Mouse (Mus musculus) right cerebral cortex, postnatal 14 days (tissue): ENCODE data around the gene Olfr110.
"Not testable (repeated sequence)": the region's sequence is repeated elsewhere in the genome, so short reads cannot be mapped to it uniquely, and the experiment has no call there.

ENCODE experiments used
- DNase-seq: peaks from one replicate; pipeline ENCODE4 v3.0.0; 2022

Gene Olfr110

DNA sequence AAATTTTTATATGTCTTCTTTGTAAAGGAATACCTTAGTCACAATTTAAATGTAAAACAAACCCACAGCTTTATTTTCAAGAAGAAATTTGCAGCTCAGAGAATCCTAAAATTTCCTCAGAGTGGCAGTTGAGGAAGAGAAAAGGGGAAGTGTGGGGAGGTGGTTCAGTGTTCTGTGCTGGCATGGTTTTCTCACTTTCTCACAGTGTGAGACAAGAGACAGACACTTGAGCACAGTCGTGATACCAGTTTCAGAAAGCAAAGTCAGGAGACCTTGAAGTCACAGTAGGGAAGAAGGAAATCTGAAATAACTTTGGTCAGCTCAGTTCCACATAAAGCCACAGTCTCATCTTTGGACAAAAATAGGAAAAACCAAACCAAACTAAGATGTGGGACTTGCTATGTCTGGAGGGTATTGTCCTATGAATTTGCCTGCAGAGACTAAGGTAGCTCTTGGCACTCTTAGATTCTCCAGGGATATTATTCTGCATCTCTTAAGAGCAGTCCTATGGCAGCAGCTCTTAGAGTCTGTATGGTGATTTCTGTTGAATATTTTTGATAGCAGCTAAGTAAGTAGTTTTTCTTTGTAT is at the start of gene Olfr110:
Olfr110 (plus strand) TSS at position 539 of the 589 bp plus-strand sequence.
- DNase-seq = no peak

DNA sequence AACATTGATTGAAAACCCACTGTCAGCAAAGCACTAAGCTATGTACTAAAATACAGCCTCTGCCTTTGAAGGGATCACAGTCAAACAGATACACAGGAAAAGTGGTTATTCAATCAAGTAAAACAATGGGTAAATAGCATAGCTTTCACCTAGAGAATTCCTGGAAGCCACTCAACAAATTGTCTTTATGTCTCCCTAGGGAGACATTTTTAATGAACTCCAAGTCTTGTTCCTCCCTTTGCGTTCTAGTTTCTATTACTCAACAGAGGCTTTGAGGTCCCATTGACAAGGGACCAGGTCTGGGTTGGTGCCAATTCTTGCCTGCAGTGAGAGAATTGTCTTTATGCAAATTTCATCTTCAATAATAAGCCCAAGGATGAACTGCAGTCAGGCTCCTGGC is 47.1 kb upstream of the Olfr110 start, which contains the start of gene Olfr108:
Olfr108 (plus strand) TSS at position 301 of the 400 bp plus-strand sequence.
- no peak for DNase-seq

DNA sequence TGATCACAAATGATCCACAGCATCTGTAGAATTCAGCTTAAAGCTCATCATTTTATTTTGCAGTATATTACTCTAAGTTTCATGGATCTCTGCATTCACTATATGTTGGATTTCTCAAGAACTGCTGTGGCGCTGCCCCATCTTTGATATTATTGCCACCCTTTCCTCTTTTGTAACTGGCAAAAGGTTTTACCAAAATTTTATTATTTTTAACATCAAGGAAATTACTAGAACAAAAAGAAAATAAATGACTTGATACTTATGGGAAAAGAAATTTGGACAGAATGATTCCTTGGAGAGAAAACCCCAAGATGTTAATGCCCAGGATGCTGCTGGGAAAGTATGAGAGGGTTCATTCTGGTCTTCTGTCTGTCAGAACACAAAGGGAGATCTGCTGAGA is 33.7 kb upstream of the Olfr110 start, which contains the start of gene Olfr109:
Olfr109 (plus strand) TSS at position 301 of the 400 bp plus-strand sequence.
- DNase-seq = no peak

DNA sequence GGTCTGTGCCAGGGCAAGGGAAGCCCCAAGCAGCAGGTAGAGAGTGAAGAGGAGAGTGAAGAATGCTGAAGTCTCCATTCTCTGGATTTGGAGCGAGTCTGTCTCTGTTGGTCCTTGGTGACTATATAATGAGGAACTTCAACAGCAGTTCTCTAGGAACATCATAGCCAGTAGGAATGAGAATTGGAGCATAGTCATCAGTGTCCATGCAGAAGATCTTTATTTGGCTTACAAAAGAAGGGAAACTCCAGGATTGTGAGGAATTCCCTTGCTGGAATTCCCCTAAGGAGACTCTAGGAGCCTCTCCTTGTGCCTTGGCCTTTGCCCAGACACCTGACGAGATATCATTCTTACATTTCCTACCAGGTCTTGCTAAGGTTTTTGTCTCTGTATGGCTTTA is 8.8 kb upstream of the Olfr110 start, which contains the start of gene H2-M2:
H2-M2 (minus strand) TSS at position 101 of the 400 bp plus-strand sequence.
- DNase-seq = no peak

DNA sequence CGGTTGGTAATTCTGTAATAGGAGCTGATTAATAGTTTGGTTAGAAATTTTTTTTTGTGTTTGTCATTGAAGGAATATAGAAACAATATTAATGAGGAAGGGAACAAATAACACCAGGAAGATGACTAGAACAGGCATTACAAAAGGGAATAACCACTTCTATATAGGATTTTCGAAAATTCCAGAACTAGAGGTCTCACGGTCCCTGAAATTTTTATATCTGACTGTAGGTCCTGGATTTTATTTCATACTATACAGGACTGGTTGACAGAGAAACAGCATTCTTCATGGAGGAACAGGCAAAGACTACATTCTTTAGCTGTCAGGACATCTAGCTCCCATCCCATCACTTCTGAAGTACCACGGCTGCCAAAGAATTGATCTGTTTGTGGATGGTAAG is 15.5 kb downstream of the Olfr110 start, which contains the start of gene Olfr111:
Olfr111 (plus strand) TSS at position 301 of the 400 bp plus-strand sequence.
- no peak for DNase-seq

DNA sequence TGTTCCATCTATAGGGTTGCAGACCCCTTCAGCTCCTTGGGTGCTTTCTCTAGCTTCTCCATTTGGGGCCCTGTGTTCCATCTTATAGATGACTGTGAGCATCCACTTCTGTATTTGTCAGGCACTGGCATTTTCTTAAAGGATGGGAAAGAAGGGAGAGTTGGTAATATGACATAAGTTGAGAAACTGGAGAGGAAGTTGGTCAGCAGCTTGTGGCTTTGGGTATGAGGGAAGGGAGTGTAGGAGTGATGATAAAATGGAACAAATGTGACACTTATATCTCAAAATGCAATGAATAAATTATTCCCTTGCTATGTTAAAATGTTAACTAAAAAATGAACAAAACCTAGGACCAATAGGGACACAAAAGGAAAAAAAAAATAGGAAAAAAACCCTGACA is 32.3 kb downstream of the Olfr110 start:
- not testable (repeated sequence) for DNase-seq

DNA sequence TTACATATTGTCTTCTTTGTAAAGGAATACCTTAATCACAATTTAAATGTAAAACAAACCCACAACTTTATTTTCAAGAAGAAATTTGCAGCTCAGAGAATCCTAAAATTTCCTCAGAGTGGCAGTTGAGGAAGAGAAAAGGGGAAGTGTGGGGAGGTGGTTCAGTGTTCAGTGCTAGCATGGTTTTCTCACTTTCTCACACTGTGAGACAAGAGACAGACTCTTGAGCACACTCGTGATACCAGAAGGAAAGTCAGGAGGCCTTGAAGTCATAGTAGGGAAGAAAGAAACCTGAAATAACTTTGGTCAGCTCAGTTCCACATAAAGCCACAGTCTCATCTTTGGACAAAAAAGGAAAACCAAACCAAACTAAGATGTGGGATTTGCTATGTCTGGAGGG is 33.2 kb downstream of the Olfr110 start:
- not testable (repeated sequence) for DNase-seq

DNA sequence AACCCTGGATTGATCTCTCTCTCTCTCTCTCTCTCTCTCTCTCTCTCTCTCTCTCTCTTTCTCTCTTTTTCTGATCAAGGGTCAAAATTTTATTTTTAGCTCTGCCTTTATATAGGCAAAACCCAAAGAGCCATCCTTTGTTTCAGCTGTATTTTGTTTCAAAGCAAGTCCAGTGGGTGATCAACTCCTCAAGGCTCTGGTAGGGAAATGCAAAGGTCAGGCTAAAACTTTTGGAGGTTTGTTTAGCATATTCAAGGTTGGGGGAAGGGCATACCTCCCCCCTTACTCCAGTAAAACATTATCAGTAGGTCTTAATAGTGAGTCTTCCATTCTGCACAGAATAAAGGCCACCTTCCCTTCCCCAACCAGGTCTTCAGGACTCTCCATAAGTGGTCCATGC is 42.9 kb downstream of the Olfr110 start:
- DNase-seq = no peak

DNA sequence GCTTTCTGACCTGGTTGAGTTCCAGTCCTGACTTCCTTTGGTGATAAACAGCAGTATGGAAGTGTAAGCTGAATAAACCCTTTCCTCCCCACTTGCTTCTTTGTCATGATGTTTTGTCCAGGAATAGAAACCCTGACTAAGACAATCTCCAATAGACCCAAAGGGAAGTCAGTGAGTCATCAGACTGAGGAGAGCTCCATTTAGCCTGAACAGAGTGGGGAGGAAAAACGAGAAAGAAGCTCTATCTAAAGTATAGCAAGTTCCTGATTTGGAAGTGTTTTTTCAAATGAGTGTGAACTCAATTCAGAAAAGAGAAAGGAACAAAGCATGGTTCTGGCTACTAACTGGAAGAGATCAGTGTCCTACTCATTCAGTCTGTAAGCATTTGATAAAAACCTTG is 46.1 kb downstream of the Olfr110 start:
- DNase-seq = not testable (repeated sequence)

DNA sequence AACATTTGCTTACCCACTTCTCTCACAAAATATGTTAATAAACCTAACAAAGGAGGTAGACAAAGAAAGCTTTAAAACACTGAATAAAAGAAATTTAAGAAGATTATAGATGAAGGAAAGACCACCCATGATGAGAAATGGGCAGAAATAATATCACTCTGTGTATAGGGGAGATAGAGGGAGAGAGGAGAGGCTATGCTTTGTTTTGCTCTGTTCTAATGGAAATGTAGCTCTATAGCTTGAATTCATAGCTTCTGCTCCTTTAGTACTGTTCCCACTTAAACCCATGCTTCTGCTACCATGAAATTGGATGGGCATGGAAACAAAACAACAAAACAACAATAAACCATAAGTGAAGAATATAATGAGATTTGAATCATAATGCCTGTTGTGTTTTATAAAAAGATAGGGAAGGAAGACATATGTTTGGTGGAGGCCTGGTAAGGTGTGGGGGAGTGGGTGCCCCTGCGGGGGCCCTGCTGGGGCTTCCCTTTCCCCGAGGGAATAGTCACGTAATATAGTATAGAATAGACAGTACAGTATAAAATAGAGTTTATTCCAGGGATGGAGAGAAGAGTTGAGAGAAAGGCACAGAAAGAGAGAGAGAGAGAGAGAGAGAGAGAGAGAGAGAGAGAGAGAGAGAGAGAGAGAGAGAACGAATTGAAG is 49.3 kb downstream of the Olfr110 start:
- DNase-seq = no peak

DNA sequence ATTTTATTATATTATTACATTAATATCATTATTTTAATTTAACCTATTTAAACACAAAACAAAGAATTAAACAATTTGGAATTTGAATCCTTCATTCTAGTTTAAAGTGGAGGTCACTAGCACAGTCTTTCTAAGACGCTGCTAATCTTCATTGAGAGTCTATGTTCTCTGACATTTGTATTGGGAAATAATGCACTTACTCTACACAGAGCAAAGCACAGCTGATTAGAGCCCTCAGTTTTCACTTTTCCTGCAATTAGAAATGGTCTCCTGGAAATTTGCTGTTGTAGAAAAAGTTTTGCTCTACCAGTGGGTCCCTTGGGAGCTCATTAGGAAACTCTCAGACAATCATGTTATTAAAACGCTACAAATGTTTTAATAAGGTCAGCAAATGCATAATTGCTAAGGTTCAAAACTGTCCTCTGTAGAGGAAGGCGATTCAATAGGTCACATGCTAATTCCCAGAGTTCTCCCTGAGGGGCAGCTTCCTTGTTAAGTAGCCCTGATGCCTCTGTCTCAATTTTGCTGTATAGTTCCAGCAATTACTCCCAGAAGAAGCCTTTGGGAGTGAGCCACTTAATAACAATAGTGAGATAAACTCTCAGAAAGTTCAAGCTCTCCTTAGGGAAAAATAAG is 51.6 kb downstream of the Olfr110 start:
- no peak for DNase-seq
